Mouse (Mus musculus) cerebellum, postnatal 10 days (tissue): ENCODE data around the gene Mfsd6.

Experiments used
- DNase-seq, 2 experiments: peaks; one replicate each; pipeline ENCODE4 v3.0.0; 2021; ENCODE audit warnings: mixed read lengths in 2 of 2

Mfsd6 gene

DNA sequence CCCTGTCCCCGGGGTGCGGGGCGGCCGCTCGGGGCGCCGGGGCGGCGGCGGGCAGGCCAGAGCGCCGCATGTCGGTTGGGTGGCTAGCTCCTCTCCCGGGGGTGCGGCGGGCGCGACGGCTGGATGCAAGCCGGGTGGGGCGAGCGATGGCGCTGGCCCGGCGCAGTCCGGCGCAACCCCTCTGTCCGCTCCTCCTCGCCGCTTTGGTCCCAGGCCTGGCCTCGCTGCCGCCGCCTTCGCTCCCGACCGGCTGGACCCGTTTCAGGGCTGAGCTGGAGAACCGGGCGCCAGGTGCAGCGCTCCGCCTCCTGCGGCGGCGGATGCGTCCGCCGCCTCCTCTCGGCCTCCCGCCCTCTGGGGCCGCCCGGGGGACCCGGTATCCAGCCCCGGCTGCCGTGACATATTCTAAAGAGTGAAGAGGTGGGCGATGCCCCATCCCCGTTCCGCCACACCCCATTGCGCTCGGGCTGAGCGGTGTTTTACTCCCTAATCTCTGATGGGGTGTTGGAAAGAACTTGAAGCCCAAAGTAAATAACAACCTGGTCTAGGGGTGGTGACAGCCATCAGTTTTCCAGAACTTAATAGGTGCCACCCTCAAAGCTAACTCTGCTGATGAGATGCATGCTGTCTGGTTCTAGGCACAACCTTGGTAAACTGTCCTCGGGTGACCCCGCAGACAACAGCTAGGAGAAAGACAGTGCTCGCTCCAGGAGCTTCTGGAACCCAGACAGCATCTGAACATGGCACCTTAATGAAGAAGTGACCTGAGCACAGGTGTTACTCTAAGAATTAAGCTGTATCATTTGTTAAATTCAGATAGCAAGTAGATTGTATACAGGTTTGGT lies at the start of gene Mfsd6:
TSS of gene Mfsd6 (minus strand) at position 407 of the 845 bp plus-strand sequence.
- peak; percentile 85 to 86 for DNase-seq

DNA sequence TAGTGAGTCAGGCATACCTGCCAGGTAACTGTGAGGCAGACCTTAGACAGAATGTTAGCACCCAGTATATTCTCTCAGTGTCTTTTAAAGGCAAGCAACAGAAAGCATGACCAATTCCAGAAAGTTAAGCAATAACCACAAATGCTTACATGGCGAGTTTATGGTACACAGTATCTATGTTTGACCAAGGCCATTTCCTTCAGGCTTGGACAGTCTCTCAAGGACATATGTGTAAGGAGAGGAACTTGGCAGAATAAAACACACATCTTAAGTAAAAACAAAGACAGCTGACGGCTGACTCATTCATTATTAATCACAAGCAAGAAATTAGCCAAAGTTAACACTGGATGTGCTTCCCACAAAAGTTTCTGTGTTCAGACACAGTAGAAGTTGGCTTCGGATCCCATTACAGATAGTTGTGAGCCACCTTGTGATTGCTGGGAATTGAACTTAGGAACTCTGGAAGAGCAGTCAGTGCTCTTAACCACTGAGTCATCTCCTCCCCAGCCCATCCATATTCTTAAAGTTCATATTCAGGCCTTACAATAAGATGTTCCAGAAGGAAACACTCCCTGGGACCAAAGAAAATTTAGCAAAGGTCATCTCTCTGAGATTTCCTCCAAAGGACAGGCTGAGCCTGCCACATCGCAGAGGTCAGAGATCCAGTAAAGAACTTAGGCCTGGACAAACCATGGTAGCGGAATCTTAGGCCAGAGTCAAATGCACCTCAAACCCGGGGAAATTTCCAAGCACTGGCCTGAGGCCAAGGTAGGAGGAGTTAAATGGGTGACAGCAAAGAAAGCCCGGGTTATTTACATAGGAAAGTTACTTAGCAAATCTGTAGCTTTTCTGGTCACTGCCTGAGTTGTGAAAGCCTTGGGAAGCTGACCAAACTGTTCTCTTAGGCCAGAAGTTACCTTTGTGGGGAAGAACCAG lies 38.2 kb upstream of the Mfsd6 start:
- peak; percentile 30 to 36 for DNase-seq

DNA sequence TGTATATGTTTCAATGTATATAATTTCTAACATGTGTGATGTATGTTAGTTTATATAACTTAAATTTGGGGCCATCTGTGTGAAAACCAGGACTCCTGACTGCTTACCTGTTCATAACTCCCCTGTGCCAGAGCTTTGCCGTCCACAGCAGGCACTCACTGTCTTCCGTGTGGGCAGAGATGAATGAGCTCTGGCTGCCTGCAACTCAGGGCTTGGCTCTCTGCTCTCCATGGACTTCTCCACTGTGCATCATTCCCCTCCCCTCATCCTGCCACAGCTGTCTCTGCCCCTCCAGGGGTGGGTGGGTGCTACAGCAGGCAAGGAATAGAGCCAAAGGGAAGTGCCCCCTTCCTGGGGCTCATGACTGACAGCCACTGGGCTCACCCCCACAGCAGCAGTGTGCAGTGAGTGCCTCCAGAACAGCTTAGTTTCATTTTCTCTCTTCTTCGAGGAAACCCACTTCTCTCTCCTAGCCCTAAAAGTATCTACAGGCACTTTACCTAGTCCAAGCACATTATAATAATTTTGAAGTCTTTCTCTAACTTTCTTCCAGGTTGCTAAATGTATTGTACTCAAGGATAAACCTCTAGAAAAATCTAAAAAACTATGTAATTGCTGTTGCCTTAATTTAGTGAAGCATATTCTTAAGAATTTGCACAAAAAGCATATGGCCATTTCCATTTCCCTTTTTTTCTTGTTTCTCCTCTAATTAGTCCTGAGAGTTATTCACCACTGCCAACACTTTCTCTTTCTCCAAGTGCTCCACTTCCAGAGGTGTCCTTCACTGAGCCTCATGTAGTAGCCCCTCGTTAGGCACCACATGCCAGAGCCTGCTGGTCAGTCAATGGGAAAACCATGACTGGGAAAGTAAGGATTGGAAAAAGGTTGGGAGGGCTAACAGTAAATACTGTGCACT lies 36.9 kb upstream of the Mfsd6 start:
- DNase-seq: no peak

DNA sequence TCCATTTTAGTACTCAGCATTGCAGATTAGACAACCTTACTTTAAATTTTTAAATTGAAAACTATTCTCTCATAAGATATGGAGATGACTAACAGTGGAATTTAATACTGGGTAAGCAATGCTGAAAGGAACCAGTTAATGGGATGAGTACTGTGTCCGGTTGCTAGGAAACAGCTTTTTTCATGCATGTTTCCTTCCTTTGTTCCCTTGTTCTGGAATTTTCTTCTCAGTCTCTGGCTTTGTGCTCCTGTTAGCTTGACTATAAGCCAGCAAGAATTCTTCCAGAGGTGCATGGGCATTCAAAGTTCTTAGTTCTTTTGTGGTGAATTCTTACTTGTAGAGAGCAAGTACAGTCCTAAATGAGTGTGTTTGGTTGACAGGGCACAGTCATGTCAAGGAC lies 30.9 kb upstream of the Mfsd6 start:
- no peak for DNase-seq

DNA sequence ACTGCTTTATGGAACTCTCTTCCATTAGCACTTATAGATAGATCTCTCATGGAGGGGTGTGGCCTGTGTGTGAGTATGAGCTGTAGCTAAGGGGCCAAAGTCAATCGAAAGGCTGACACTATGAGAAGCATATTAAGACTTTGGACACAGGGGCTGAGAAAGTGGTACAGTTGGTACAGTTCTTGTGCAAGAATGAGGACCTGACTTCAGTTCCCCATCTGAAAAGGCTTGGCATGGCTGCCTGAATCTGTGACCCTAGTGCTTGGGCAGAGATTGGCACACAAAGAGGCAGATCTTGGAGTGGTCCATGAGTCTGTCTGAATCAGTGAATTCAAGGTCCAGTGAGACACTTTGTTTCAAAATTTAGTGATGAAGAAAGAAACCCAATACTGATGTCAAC lies 27.1 kb upstream of the Mfsd6 start:
- DNase-seq: no peak

DNA sequence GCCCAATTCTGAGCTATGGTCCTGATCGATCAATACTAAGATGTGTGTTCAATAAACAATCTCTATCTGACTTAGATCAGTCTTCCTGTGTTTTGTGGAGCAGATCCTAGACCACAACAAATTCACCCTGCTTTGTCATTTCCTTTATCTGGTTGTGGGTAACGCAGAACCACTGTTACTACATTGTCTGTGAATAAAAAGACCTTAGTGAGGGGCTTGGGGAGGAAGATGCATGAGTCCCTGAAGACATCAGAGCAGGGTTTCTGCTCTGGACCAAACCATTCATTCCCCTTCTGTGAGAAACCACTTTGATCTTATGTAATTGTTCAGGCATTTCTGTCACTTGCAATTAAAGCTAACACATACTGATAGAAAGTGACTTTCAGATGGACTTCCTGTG lies 26.6 kb upstream of the Mfsd6 start:
- DNase-seq: no peak

DNA sequence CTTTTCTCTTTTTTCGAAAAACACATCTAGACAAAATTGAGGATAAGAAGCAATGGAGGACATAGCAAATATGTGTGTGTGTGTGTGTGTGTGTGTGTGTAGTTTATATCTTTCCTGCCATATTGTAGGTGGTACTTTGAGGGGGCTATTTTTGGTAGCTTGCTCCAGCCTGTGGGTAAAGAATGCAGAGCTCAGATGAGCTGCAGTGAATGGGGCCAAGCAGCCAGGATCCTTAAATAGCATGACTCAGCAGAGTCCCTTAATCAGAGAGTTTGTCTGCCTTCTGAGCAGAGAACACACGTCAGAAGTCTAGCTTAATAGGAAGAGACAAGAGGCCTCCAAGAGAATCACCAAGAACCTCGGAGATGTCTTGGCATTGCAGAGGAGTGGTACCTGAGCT lies 25.4 kb upstream of the Mfsd6 start:
- DNase-seq: no peak

DNA sequence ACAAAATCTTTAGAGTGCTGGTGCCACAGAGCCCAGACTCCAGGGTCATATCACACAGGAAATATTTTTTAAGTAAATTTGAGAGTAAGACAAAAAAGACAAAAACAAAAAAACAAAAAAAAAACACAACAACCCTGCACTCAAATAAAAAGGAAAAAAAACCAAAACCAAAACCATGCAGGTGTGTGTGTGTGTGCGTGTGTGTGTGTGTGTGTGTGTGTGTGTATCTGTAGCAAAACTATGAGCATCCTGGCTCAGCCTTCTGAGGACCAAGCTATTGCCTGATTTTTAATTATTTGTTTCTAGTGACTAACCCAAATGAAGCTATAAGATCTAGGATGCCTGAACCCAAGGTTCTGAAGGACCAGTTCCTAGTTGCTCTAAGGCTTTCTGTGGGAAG lies 24.4 kb upstream of the Mfsd6 start:
- no peak for DNase-seq

DNA sequence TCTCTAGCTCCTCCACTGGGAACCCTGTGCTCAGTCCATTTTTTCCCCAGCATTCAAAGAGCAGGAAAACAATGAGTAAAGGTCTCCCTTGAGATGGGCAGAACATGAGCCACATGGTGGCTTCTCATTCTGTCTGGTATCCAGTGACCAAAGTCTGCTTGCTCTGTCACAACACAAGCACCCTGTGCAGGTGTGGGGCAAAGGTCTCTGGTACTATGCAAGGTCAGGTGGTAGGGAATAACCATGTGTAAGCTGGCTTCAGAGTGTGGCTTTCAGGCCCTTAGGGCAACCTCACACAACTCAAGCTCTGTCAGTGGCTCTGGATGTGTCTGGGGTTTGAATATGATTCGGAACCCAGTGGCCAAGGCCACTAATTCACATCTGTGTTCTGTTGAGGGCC lies 22.7 kb upstream of the Mfsd6 start:
- no peak for DNase-seq

DNA sequence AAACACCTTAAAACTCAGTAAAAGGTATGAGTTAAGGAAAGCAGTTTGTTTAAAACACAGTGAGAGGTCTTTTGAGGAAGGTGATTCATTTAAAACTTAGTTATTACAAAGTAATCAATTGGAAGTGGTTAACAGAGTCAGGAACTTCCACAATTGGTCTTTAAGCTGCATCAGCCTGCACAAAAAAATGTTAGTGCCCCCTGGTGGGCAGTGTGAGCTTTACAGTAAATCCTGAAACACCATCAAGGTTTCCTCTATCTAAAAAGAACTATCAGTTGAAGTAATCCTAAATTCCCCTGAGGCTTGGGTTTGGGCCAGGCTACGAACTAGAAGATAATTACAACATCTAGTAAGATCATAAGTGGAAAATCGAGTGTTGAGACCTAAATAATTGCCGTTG lies 21.0 kb upstream of the Mfsd6 start:
- DNase-seq: peak; percentile 83 to 85

DNA sequence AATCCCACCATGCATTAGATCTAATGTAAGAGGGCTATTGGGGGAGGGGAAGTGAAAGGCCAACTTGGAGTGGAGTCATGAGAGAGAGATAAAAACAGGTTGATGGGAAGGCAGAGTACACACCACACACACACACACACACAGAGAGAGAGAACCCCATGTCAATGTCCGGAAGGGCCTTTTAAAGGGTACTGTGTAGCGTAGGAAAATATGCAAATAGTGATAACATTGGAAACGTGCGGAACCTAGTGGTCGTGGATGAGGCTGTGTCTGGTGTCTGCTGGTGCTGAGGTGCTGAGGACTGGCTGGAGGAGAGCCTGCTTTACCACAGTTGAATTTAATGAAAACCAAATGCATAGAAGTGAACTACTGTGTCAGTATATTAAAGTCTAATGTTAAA lies 15.3 kb upstream of the Mfsd6 start:
- DNase-seq: no peak

DNA sequence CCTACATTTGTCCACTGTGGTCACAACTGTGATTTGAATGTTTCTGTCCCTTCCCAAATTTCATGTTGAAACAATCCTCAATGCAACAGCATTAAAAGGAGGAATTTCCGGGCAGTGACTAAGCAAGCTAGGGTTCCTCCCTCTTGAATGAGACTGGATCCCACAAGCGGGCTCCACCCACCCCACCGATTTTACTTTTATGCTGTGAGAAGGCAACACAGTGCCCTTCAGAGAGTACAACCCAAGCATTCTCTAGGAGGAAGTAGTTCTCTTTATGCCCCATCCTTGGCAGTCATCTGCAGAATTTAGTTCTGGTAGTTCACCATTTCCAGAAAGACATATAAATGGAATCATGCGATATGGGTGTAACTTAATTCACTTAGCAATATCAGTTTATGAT lies 6.9 kb upstream of the Mfsd6 start:
- DNase-seq: no peak

DNA sequence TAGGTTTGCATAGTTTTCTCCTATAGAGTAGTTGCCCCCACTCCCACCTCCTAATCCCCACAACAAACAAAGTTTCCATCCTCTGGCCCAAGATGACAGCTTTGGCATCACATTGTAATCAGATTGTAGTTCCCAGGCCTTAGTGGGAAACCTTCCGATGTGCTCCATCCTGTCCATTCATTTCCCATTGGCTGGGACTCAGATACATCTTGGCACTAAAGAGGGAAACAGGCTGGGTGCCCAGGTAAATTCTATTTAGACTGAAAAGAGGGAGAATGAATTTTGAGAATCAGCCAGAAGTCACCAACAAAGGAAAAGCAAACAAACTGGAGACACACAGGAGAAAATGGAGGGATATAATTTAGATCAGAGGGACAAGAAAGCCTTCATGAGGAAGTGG lies 3.0 kb upstream of the Mfsd6 start:
- peak; percentile 64 to 66 for DNase-seq

DNA sequence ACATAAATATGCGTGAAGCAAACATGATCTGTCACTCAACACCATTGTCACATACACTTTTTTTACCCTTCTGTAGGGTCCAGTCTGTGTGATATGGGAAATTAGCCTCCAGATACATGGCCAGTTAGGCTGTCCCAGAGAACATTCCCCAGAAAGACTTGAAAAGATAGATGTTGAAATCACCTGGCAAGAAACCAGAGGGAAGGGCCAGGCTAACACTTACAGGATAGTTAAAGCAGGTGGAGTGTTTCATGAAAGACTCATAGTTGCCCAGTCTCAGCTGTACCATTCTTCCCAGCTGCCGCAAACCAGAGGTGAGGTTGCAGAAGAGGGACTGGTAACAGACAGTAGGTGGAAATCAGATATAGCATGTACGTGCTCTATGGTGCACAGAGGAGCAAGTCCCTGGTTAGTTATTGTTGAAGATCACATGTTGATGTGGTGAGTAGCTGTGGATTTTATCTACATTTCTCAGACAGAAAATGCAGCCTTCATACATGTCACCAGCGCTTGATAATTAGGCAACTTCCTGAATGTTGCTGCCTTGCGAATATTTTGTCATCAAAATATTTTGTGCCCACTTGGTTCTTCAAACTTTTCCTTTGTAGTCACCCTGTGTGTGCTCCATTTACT lies 1.7 kb upstream of the Mfsd6 start:
- DNase-seq: no peak

DNA sequence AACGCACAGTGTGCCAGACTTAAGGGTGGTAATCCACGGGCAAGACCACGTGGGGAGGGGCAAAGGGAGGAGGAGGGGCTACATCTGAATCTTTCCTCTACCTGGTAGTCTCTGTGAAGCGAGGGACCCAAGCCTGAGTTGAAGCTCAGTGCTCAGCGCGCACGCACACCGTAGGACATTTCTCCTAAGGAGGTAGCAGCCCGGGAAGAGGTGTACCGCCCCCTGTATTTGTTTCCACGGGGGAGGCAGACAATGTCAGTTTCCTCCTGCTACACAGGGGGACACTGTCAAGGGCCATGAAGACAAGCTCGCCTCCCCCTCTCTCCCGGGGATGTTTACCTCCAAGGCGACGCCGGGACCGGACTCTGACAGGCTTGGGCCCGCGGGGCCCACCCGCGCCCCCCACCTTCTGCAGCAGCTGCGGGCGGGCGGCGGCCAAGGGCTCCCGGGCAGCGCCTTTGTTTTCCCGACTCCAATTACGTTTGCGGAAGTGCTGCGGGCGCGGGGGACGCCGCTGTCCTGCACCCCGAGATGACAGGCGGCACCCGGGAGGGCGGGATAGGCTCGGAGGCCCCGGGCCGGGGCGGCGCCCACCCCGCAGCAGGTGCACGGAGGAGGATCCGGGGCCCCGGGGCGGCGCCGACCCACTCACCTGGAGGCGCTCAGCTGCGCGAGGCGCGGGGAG lies 749 bp downstream of the Mfsd6 start:
- DNase-seq: peak; percentile 74 to 76

DNA sequence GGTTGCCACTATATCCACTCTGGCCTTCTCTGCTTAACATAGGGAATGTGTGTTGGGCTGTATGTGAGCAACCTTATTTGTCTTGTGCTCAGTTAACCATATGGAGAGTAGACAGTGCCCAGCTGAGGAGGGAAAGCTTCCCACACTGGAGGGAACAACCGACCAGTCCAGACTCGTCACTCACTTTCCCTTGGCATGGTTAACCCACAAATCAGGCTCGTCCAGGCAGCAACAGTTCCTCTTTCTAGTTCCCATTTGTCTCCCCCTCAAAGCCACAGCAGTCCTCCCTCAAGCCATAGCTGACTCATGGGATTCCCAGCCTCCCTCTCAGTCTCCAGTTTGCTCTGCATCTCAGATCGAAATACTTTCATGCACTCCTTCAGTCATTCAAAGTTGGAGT lies 4.7 kb downstream of the Mfsd6 start:
- no peak for DNase-seq

DNA sequence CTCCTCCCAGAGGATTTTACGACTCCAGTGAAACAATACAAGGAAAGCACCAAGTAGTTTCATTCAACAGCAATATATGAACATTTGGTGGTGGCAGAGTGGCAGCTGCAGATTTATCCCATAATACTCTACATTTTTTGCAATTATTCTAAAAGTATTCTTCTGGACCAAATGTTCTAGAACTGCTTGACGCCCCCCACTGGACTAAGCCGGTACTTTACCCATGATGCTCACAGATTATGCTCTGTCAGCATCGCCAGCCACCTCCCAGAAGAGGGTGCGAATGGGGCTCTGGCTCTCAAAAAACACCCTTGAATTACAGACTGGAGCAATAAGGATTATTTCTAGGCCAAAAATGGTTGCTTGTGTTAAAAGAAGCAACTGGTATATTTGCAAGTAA lies 8.2 kb downstream of the Mfsd6 start:
- DNase-seq: peak in 1 of 2 experiments; percentile 39

DNA sequence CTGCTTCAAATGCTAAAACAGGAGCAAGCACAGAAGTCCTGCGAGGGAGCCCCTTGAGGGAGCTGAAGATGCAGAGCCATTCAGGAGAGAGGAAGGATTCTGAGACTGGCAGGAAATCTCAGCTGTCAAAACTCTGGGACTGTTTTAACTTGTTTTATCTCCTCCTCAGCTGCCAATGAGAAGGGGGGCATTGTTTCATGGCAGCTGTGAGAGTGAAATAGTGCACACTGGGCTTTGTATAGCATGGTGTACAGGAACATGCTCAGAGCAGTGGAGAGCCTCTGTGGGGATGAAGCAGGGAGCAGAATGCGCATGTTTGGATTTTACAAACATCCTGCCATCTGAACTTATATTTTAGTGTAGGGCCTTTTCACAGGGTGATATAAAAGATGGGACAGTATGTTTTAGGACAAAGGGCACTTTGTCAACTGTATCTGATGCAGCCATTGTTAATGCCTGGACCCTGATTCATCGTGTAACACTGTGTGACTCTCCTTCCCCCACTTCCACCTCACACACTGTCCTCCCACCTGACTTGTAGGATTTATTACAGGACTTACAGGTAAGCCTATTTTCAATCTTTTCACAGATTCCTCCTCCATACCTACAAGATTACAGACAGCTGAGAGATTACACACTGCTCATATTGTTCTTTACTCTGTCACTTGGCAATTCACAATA lies 9.1 kb downstream of the Mfsd6 start:
- DNase-seq: no peak

DNA sequence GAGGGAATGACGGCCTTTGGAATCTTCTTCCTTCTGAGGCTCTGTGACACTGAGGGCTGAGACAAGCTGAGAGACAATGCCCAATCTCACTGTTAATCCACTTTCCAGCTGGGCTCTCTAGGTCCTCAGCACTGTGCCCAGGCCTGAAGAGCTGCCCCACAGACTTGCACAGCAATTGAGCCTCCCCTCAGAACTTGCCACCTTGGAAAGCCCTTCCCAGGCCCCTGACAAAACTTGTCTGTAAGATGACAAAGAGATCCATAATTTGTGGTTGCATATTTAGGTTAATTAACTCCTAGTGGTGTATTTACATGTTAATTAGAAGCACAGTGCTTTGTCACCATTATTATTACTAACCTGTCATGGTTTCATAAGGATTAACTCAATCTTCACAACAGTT lies 12.8 kb downstream of the Mfsd6 start:
- no peak for DNase-seq

DNA sequence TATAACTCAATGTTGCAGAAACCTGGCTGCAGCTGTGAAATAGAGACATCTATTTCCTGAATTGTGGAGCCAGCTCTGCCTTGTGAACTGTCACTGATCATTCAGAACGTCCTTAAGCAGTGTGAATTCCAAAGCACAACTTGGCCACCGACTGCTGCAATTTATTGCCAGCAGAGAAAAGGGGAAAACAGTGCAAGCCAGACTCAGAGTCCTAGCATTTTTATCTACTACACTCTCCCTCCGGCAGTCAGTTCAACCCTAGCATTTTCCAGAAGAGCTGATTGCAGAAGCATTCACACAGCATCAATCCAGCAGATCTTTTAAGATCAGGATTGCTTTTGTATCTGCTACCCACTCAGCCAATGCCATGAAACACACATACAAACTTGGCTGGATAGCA lies 13.2 kb downstream of the Mfsd6 start:
- DNase-seq: no peak

DNA sequence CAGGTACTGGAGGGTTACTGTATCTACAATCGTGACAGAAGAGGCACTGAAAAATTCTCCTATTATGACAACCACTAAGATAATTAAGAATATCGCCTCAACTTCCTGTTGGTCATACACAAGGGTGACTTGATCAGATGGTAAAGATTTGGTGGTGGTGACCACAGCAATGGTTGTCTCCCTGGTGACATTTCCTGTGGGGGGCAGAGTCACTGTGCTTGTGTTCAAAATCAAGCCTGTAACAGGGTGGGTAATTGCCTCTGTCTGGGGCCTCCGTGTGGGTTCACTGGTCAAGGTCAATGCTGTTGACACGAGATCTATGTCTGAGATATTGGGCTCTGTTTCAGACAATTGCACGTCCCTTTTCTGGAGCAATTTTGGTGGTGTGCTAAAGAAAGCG lies 18.5 kb downstream of the Mfsd6 start:
- no peak for DNase-seq
